Mouse (Mus musculus) gastrocnemius, postnatal 36 days (tissue): Measurements from ENCODE around the gene Carhsp1. TPM values are rescaled to one million over a fixed set of nuclear protein-coding genes. Genes with fewer than 3 reads are reported as not detected.

ENCODE experiments used
- DNase-seq, 2 experiments: peaks; one replicate each; pipeline ENCODE4 v3.0.0; 2022
- intact Hi-C: fragments of 180-260 bp; cut with DNase I; formaldehyde crosslinking; loops from one replicate; pipeline ENCODE4 v1.15.1; 2025
- total RNA-seq, 2 experiments: library from RNA; stranded (reverse); gene quantifications; 2 replicates each; pipeline ENCODE4 v1.2.3; 2021

Gene Carhsp1
- total RNA-seq, 2 experiments from 2014 or later = 5.4 to 6.4 TPM

DNA sequence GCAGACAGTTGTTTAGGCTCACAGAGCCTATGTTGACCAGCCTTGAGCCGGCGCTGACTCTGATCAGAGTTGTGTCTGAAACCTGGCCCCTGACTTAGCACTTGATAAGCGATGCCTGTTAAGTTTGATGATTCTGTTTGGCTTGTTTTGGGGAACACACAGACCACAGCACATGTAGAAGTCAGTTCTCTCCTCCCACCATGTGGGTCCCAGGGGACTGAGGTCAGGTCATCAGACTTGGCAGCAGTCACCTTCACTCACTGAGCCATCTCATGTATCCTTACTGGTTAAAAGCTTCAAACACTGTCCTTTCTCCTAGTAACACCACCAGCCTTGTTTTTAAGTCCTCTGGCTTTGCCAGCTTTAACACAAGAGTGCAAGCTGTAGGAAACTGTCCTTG is 21.9 kb downstream of the Carhsp1 start:
- DNase-seq = no peak
- intact Hi-C loops = no loop called here

GRCm38 (mm10) chr16:8645546-8645945 is 26.4 kb downstream of the Carhsp1 start:
- intact Hi-C loops = no loop called here

DNA sequence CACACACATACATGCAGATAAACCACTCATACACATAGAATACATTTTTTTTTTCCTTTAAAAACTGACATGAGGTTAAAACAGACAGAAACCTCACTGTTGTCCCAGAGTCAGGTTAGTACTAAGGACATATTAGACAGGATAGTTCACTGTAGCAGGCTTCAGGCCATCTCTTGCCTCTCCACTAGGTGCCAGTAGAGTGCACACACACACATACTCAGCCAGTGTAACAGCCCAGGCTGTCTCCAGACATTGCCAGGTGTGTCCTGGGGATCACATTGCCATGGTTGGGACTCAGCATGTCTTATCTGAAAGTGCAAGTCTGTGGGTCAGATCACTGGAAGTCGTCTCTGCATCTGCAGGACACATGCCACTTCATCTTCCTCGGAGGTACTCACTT is 28.1 kb downstream of the Carhsp1 start:
- peak in 1 of 2 experiments; percentile 27 for DNase-seq
- intact Hi-C loops = loop anchor here (2.0 kb wide), 1 partner anchor 29 kb away; the partner anchor contains the start of gene Carhsp1

More at GRCm38 (mm10) chr16:8645546-8645945, 26.4 kb downstream of the Carhsp1 start:
- no peak for DNase-seq

DNA sequence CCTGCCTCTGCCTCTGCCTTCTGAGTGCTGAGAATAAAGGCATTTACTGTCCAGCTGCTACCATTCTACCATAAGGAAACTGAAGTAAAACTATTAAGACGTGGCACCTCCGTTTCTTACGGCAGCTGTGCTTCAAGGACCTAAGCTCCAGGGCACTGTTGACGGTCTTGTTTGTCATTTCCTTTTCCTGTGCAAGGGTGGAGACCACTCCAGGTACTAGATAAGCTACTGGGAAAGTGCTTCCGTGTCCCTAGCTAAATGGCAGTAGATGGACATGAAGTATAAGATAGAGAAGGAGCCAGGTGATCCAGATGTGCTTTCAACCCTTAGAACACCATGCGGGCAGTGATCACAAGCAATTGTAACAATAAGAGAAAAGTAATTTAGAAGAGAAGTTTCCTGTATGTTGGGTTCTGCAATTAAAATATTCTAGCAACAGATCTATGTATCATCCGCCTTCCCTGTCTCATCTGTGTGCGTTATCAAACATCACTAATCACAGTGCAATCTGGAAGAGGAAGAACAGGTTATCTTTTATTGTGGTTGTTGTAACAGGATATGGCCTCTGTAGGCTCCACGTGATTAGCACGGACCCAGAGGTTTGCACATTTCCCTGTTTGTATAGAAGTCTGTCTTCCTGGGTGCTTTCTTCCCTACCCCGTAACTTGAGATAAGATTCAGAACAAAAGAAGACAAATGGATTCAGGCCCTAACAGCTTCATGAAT is 32.3 kb downstream of the Carhsp1 start:
- intact Hi-C loops = loop anchor here (5.0 kb wide), 1 partner anchor 147 kb away; no protein-coding TSS in a partner anchor
- no peak for DNase-seq

DNA sequence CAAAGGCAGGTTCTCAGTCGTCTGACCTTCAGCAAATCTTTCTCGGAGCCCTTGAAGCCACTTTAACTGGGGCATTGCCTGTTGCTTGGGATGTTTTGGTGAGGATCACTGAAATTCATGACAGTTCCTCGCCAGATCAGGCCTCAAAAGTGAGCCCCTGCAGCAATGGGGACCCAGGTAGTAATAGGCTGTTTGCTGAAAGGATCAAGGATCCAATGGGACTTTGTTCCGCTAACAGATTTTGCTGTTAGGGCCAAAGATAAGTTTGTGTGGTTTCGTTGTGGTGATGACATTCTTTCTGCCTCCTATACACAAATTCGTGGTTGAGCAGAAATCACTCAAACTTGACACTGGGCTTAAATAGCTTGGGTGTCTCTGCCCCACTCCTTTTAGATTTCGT is 33.8 kb downstream of the Carhsp1 start:
- no peak for DNase-seq
- intact Hi-C loops = loop anchor here (5.0 kb wide), 1 partner anchor 146 kb away; no protein-coding TSS in a partner anchor

DNA sequence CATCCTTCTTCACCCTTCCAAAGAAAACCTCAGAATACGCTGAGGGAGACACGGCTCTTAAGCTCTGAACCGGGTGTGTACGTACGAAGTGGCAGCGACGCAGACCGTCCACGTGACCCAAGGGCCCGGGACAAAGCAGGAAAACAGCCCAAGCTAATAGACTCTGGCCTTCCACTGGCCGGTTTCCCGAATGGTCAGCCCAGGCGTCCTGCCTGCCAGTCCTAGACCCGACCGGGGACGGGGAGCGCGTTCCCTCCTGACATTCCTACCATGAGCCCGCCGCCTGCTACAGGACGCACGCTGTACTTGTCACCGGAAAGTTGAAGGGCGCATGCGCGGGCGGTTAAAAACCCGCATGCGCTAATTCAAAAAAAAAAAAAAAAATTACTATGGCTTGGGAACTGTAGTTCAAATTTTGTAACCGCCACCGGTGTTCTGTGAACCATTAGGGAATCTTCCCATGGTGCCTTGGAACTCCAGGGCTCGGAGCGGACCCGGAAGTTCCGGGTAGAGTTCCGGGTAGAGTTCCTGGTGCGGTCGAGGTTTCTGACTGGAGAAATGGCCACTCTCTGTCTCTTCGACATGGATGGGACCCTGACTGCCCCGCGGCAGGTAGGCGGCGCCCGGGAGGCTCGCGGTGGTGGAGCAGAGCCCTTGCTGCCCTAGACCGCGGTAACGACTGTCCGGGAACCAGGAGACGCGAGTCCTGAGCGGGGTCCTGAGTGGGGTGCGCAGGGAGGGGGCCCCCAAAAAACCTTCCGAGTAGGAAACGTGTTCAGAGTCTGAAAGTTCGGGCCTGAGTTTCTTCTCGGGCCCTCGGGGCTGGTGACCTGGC is 34.5 kb downstream of the Carhsp1 start, which contains the start of the genes Pmm2 and Tmem186:
Gene Pmm2, plus strand, starts transcription at position 458 of the 835 bp plus-strand sequence.
Gene Tmem186, minus strand, starts transcription at position 496 of the 835 bp plus-strand sequence.
- intact Hi-C loops = loop anchor here (5.0 kb wide), 1 partner anchor 145 kb away; no protein-coding TSS in a partner anchor
- peak; percentile 76 to 79 for DNase-seq

DNA sequence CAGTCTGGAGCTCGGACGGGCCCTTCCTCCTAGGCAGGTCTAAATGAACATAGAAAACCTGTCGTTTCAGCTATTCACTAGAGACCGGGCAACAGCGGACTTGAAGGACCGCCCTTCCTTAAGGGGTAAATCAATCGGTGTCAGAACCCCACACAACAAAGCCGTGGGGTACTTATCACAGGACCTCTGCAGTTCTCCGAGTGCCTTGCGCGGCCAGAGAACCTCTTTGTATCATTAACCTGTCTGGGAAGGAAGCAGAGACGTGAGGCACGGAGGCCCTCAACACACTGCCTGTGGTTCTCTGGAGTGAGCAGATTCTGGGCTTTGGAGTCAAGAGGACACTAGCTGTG is 35.1 kb downstream of the Carhsp1 start:
- intact Hi-C loops = loop anchor here (5.0 kb wide), 1 partner anchor 145 kb away; no protein-coding TSS in a partner anchor

DNA sequence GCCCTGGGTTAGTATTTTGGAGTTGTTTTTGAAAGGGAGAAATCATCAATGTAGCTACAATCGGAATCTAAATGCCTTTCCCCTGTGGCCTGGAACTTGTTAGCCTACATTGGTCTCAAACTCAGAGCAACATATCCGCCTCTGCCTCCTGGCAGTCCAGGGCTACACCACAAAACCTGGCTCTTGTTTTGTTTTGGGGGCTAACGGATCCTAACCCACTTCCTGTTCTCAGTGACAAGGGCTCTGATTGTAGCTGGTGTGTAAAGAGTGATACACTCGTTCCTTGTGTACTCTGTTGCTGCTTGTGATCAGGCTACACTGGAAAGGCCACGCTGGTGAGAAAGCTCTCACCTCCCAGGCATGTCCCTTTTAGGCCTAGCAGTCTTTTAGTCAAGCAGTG is 40.5 kb downstream of the Carhsp1 start:
- intact Hi-C loops = no loop called here

More for the DNA sequence above, 35.1 kb downstream of the Carhsp1 start:
- no peak for DNase-seq

GRCm38 (mm10) chr16:8630419-8630818 is 41.5 kb downstream of the Carhsp1 start:
- no peak for DNase-seq
- intact Hi-C loops = no loop called here

More for the DNA sequence above, 40.5 kb downstream of the Carhsp1 start:
- no peak for DNase-seq

- DNase-seq = no peak
- intact Hi-C loops = no loop called here
Measured at GRCm38 (mm10) chr16:8620315-8621115, 51.4 kb downstream of the Carhsp1 start.

DNA sequence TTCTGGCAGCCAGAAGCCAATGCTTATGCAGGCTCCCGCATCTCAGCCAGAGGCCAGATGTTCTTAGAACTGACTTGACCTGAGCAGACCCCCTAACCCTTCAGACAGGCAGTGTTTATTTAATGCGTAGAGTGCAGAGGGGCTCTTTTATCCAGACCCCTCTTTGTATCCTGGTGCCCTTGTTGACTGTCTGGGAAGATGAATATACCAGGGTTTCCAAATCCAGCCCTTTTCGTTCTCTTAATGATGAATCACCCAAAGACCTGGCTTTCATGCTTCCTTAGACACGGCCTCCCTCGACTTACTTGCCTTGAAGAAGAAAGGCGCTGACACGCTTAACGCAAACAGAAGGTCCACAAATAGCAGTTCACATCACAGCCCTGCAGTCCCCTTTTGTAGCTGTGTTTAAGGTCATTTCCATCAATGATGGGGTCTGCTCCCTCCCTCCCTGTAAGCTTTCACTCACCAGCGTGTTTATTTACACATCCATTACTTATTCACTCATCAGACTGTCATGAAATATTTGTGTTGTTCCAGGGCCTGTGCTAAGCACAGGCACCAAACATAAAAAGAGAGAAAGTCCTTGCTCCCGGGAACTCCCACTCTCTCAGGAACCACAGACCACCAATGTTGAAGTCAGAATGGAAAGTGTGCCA is 52.2 kb downstream of the Carhsp1 start:
- intact Hi-C loops = no loop called here

DNA sequence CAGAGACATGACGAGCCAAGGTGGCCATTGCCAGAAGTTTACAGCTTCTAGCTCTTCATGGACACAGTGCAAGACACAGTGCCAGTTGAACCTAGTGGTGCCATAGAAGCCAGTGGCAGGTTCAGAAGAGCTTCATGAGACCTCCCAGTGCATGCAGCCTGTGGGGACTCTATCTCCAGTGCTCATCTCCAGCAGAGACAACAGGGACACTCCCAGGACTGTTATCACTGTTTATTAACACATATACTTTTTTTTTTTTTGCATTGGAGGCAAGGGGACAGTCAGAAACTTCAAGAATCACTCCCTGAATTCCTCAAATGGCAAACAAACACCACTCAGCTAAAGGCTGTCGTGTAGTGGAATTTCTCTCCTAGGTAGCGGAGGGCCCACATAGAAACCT is 58.5 kb downstream of the Carhsp1 start:
- DNase-seq = no peak
- intact Hi-C loops = no loop called here

More for the DNA sequence above, 52.2 kb downstream of the Carhsp1 start:
- no peak for DNase-seq

DNA sequence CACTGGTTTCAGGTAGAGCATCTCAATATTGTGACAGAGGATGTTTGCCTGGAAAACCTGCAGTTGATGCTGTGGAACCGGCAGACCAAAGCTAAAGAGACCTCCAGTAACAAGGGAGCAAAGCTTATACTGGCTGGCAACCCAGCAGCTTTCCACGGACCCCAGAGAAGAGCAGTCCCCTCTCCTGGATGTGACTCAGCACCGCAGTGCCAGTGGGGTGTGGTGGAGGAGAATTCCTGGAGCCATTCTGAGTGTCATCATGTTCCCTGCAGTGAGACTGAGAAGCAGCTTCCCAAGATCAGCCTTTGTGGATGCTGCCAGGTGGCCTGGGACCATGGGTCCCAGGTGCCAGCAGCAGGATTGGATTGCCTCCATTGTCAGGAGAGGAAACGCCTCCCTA is 58.9 kb downstream of the Carhsp1 start:
- DNase-seq = no peak
- intact Hi-C loops = no loop called here

- intact Hi-C loops = no loop called here
- DNase-seq = no peak
Measured at GRCm38 (mm10) chr16:8612214-8613005, 59.5 kb downstream of the Carhsp1 start.

DNA sequence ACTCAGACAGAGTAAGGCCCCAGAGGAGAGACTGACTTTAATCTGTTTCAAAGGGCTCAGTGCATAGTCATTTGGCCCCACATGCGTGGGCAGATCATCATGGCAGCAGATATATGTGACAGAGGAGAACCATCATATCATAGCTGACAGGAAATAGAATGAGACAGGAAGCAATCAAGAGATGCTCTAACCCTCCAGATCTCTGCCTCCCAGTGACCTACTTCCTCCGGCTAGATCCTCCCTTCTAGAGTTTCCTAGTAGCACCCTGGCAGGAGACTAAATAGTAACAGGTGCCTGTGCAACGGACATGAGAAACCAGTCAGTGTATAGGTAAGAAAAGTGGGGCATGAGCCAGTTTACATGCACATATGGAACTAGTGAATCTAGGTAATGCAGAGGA is 61.6 kb downstream of the Carhsp1 start:
- no peak for DNase-seq
- intact Hi-C loops = no loop called here
